Mouse (Mus musculus): Measurements from ENCODE around the gene Tbc1d14. TPM values are rescaled to one million over a fixed set of nuclear protein-coding genes. Genes with fewer than 3 reads are reported as not detected.

The Tbc1d14 gene
- 10 to 100 TPM in 1 of 2 experiments, 1 to 10 TPM in 1; 3.3 to 24.1 TPM for polyA plus RNA-seq (2012; fragmentation: generic; extraction: Trizol)

DNA sequence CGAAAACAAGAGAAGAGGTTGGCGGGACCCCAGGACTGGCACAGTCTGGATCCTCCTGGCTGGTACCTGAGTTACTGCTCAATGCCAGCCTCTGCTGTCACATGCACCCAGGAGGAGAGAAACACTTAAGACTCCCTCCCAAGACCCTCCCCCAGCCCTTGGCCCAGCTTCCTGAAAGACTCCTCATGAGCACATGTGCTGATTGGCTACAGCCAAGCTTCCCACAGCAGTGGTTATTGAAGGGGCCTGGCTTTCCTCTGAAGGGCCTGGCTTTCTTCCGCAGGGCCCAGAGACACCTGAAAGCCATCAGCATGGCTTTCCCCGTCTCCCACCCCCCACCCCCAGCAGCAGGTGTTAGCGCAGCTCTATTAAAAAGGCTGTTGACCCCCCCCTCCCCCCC, at the start of gene Tbc1d14:
Gene Tbc1d14 (minus strand): TSS at position 101 of the 400 bp plus-strand sequence.

GRCm38 (mm10) chr5:36484171-36484990, 108.7 kb downstream of the Tbc1d14 start, which contains the start of the genes Tada2b and Ccdc96:
Gene Tada2b, minus strand, starts transcription at chr5:36484285.
Gene Ccdc96, plus strand, starts transcription at chr5:36484588.

DNA sequence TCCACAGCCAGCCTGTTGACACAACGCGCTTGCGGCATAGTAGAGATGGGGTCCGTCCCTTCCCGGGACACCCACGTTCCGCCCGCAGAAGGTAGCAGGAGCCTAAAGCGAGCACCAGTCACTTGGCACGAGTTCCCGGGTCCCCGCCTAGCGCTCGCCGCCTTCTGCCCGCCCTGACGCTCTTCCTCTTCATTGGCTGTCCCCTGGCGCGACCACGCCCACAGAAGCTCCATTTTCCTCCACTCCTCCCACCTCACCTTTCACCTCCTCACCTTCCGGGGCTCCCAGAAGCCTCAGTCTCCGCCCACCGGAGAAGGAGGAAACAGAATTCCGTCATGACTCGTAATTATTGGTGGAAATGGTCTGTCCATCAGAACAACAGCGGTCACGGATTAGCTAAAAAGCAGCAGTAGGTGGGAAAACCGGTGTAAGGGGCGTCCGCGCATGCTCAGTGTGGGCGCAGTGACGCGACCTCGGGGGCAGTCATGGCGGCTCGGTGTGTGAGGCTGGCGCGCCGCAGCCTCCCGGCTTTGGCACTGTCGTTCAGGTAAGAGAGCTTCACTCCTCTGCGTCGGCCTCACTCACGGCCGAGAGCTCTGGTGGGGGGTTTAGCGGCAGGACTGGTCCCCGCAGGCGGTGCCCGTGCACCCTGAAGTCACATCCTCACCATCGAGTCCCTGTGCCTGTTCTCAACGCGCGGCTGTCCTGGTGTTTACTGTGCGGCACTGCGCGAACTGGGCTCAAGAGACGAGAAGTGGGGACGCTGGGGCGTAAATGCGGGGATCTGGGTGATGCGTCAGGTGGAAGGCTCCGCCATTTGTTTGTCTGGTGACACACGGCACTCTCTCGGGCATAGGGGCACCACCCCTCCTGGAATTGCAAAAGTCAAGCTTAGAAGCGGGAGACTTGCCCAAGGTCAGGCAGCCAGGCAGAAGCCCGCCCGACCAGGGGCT, 128.1 kb downstream of the Tbc1d14 start, which contains the start of gene Grpel1:
Gene Grpel1 (plus strand): TSS at position 290 of the 953 bp plus-strand sequence.

Other genes with a start within 250 kb of the Tbc1d14 start
- 1 to 10 TPM; 2.1 to 5.9 TPM for gene Sorcs2, start 195.1 kb downstream of the Tbc1d14 start, polyA plus RNA-seq (2012; fragmentation: generic; extraction: Trizol)
- 10 to 100 TPM; 33.8 to 56.0 TPM for gene Grpel1, start 128.3 kb downstream of the Tbc1d14 start, polyA plus RNA-seq (2012; fragmentation: generic; extraction: Trizol)
- gene Tada2b, start 109.0 kb downstream of the Tbc1d14 start, polyA plus RNA-seq (2012; fragmentation: generic; extraction: Trizol): 1 to 10 TPM; 1.2 to 6.8 TPM
- gene Ccdc96, start 108.7 kb downstream of the Tbc1d14 start, polyA plus RNA-seq (2012; fragmentation: generic; extraction: Trizol): under 1 TPM; 0.15 TPM
- 10 to 100 TPM in 1 of 2 experiments, 1 to 10 TPM in 1; 3.0 to 19.5 TPM for gene D5Ertd579e, start 102.7 kb upstream of the Tbc1d14 start, polyA plus RNA-seq (2012; fragmentation: generic; extraction: Trizol)
- gene Bloc1s4, start 155.4 kb upstream of the Tbc1d14 start, polyA plus RNA-seq (2012; fragmentation: generic; extraction: Trizol): 10 to 100 TPM; 10.0 to 25.8 TPM
- gene Mrfap1, start 203.5 kb upstream of the Tbc1d14 start, polyA plus RNA-seq (2012; fragmentation: generic; extraction: Trizol): 100 to 1,000 TPM in 1 of 2 experiments, 10 to 100 TPM in 1; 81.0 to 382 TPM
- gene Man2b2, start 237.4 kb upstream of the Tbc1d14 start, polyA plus RNA-seq (2012; fragmentation: generic; extraction: Trizol): 10 to 100 TPM in 1 of 2 experiments, 1 to 10 TPM in 1; 5.7 to 48.2 TPM